Mouse (Mus musculus) gastrocnemius, postnatal 4 days (tissue): ENCODE data around the gene Fam83g. TPM values are rescaled to one million over a fixed set of nuclear protein-coding genes. Genes with fewer than 3 reads are reported as not detected.

Experiments used
- DNase-seq, 2 experiments: peaks; one replicate each; pipeline ENCODE4 v3.0.0; 2021 to 2022; ENCODE audit warnings: low spot score in 2 of 2, mixed read lengths in 2 of 2
- total RNA-seq, 2 experiments: library from RNA; stranded (reverse); gene quantifications; 2 replicates each; pipeline ENCODE4 v1.2.3; 2021

Gene Fam83g
- total RNA-seq, 2 experiments from 2014 or later = 0.34 to 0.36 TPM

GRCm38 (mm10) chr11:61713157-61713855 lies 29.4 kb downstream of the Fam83g start:
- no peak for DNase-seq

GRCm38 (mm10) chr11:61714346-61715117 lies 30.6 kb downstream of the Fam83g start:
- peak in 1 of 2 experiments; percentile 61 for DNase-seq

- no peak for DNase-seq
These were observed 31.2 kb downstream of the Fam83g start for GRCm38 (mm10) chr11:61715130-61715529.

- no peak for DNase-seq
These were observed 34.1 kb downstream of the Fam83g start for GRCm38 (mm10) chr11:61717990-61718389.

GRCm38 (mm10) chr11:61719387-61719786 lies 35.5 kb downstream of the Fam83g start:
- no peak for DNase-seq

GRCm38 (mm10) chr11:61719826-61720225 lies 35.9 kb downstream of the Fam83g start:
- DNase-seq = no peak

- no peak for DNase-seq
These were observed 36.7 kb downstream of the Fam83g start, which contains the start of gene Slc5a10 for GRCm38 (mm10) chr11:61720636-61721035. Slc5a10 (minus strand) TSS chr11:61720826.

GRCm38 (mm10) chr11:61722077-61722476 lies 38.2 kb downstream of the Fam83g start:
- no peak for DNase-seq

GRCm38 (mm10) chr11:61728037-61728436 lies 44.1 kb downstream of the Fam83g start:
- no peak for DNase-seq

GRCm38 (mm10) chr11:61732672-61733071 lies 48.8 kb downstream of the Fam83g start:
- no peak for DNase-seq

GRCm38 (mm10) chr11:61737290-61737689 lies 53.4 kb downstream of the Fam83g start:
- no peak for DNase-seq

- no peak for DNase-seq
These were observed 56.6 kb downstream of the Fam83g start for GRCm38 (mm10) chr11:61740500-61740899.

- DNase-seq = no peak
These were observed 59.9 kb downstream of the Fam83g start for GRCm38 (mm10) chr11:61743768-61744167.

- no peak for DNase-seq
These were observed 60.6 kb downstream of the Fam83g start for GRCm38 (mm10) chr11:61744460-61744859.

- no peak for DNase-seq
These were observed 61.9 kb downstream of the Fam83g start for GRCm38 (mm10) chr11:61745781-61746180.

GRCm38 (mm10) chr11:61747161-61747560 lies 63.3 kb downstream of the Fam83g start:
- DNase-seq = no peak

- no peak for DNase-seq
These were observed 67.7 kb downstream of the Fam83g start for GRCm38 (mm10) chr11:61751612-61752011.

GRCm38 (mm10) chr11:61757151-61757550 lies 73.3 kb downstream of the Fam83g start:
- DNase-seq = no peak
